Mouse (Mus musculus) CD4-positive, CD25-positive, alpha-beta regulatory T cell, adult 4 months (primary cell): ENCODE results near the gene Rftn2. TPM values are rescaled to one million over a fixed set of nuclear protein-coding genes. Genes with fewer than 3 reads are reported as not detected.
"Not testable (repeated sequence)": the region's sequence is repeated elsewhere in the genome, so short reads cannot be mapped to it uniquely, and the experiment has no call there.

ENCODE experiments used
- ATAC-seq: one replicate; pipeline ENCODE4 v1.8.0; 2017
- polyA plus RNA-seq, 2 experiments: library from polyadenylated mRNA; unstranded; fragments of 100-300 nt; shearing (Covaris generic); gene quantifications; one replicate each; pipeline ENCODE4 v1.2.1; 2017

The Rftn2 gene
- polyA plus RNA-seq, 2 experiments from 2014 or later = 7.7 to 9.1 TPM

DNA sequence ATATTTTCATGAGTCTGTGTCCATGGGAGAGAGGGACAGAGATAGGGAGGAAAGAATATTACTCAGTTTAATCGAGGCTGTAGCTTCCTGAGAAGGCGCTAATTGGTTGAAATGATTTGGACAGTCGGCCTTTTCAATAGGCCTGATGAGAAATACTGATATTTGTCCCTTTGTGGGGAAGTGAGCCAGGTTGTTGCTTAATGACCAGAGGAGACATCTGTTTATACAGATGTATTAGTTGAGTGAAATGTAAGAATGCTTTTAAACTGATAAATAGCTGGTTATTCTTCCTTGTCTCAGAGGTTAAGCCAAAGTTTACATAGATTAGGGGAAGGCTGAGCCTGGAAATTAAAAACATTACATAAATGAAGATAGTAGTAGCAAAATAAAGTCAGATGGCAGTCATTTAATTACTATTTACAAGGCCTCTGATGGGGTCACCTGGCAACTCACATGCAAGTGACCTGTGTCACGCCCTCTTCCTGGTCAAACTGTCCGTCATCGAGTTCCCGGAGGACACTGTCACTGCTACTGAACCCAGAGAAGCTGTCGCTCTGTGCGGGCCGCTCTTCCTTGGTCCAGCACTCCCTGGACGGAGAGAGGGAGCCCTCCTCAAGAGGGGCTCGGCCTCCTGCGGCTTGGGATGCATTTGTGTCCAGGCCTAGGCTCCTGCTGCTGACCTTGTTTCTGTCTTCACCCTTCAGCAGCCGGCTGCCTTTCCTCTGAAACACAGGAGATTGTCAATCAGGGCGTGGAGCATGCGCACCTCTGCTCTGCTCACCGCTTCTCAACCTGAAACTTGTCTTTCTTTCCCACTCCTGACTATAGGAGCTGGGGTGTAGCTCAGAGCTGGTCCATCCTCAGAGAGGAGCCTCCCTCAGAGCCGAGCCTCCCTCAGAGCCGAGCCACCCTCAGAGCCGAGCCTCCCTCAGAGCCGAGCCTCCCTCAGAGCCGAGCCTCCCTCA, 54.9 kb downstream of the Rftn2 start:
- no peak for ATAC-seq

DNA sequence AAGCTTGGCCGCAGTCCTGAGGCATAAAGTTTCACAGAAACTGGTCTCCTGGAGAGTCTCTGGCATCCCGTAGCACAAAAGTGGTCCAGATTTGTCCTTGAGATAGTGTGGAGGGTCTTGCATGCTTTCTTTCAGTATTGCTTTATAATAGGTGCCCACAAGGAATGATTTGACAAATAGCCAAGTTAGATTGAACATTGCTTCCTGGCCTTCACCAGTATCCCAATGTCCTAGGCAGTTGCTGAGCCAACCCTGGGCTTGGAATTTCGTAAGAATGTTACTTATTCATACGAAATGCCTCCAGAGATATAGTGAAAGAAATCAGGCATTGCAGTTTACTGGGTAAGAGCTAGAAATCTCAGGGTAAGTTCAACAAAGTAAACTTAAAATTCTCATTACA, 58.0 kb downstream of the Rftn2 start:
- no peak for ATAC-seq

DNA sequence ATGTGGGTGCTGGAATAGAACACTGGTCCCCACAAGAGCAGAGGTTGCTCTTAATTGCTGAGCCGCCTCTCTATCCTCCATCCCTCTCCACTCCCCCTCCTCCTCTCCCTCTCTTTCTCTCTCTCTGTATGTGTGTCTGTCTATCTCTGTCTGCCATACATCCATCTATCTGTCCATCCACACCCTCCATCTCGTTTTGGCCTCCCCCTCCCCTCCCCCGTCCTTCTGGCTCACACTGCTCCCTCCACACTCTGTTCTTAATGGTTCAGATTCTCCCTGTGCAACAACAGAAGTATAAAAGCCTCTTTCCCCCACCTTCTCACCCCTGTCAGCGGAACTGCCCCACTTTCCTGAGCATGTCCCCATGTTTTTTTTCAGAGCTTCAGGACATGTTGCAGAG, 59.0 kb downstream of the Rftn2 start:
- ATAC-seq = no peak

DNA sequence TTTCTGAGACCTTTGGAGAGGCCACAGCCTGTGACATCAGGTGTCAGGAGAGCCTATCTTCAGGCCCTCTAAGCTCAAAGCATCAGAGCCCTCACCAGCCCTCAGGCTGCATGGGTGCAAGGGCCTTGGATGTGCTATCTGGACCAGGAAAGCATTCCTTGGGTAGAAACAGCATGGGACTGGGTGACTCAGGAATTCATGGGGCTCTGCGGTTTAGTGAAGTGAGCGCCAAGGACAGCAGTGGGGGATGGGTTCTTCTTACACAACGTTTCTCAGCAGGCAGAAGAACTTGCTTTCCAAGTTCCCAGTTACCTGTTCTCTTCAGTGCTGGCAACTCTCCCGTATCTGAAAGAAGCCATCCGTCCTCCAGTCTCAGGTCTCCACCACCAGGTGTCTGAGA, 62.6 kb downstream of the Rftn2 start:
- no peak for ATAC-seq

DNA sequence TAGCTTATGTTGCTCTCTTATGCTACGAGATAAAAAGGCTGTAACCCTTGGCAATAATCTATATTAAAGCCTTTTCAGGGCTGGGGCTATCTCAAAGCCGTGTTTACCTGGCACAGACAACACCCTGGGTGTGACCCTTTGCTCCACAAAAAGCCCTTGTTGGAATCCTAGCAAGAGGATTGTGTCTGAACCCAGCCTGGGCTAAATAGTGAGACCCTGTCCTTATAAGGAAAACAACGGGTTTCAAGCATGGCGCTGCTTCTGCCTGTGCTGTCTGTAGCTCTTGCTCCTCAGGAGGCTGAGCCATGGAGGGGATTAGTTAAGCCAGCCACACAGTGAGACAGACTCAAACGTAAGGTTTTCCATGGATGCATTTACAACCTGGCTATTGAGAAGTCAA, 63.8 kb downstream of the Rftn2 start:
- no peak for ATAC-seq

DNA sequence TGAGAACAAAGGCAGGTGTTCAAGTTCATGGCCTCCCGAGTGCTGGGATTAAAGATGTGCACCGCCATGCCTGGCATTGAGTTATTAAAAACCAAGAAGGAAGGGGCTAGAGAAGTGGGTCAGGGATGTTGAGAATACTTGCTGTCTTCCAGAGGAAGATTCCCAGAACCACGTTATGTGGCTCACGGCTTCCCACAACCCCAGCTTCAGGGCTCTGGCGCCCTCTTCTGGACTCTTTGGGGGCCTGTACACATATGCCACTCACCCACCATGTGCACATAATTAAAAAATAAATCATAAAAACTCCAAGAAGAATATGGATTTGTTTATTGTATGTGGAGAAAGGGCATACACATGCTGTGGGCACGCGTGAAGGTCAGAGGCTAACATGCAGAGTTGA, 64.7 kb downstream of the Rftn2 start:
- ATAC-seq = no peak

DNA sequence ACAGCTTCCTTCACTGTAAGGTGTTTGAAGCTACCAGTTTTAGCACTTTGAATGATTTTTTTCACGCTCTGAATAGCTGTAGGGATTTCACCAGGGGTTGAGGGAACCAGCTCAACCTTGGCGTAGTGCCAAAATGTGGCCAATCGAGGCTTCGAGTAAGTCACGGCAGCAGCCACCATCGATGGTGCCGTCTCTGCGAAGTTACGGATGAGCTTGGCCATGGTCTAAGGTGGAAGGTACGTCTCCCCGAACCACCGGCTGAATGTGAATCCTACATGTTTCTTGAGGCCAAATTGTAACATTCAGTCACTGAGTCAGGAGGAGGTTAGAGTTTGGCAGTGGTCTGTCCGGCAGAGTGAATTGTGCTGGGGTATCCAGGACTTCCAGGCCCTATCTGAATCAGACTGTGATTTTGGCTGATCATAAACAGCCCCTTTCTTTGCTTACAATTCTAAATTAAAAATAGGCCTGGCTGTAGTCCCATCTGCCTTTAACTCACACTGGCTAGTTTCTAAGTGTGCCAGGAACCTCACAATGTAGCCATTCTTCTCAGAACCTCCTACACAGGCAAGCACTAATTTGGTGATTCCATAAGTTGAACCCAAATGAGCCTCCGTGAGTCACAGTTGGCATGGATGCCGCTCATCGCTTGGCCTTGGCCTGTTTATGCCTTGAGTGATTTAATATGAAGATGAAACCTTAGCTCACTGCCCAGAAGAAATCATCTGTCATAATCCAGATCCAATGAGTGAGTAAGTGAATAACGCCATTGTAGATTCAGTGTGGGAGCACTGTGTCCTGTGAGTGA, 65.5 kb downstream of the Rftn2 start:
- ATAC-seq = no peak

DNA sequence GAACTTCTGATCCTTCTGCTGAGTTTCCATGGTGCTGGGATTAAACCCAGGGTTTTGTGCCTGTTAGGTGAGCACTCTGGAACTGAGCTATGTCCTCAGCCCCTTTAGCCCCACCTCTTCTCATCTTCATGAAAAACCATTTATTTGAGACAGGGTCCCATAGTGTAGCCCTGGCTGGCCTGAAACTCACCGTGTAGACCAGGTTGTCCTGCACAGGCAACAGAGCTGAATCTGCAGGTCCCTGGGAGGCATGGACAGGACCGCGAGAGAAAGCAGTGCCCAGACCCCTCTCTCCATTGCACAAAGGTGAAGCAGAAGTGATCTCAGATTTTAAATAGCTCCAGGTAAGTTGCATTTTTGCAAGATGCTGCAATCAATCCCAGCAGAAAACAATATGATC, 66.4 kb downstream of the Rftn2 start:
- ATAC-seq = no peak

DNA sequence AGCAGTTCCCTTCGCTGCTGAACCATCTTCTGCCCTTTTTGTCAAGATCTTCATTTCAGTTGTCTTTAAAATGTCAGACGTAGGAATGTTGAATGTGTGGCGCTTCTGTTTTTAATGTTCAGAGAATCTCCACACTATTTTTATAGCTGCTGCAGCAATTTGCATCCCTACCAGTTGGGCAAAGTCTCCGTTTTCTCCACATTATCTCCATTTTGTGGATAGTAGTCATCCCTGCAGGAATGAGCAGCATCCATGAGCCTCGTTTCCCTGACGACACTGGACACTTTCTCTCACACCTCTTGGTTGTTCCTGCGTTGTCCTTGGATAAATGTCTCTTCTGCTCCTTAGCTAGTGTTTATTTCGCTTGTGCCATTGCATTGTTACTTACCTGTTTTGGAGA, 67.8 kb downstream of the Rftn2 start:
- no peak for ATAC-seq

DNA sequence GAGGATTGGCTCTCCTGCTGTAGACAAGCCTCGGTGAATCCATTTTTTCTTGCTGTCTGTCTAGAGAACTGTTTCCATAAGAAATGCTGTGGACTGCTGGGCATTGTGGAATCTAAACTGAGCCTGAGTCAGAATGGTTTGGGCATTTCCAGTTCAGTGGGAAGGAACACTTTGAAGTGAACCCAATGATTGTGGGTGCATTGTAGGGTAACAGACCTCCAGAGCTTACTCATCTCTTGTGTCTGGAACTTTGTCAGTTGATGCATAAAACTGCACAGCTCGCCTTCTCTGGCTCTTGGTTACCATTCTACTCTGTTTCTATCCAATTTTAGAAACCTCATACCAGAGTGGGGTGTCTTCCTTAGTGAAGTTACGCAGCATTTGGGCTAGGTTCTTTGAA, 68.4 kb downstream of the Rftn2 start:
- no peak for ATAC-seq

DNA sequence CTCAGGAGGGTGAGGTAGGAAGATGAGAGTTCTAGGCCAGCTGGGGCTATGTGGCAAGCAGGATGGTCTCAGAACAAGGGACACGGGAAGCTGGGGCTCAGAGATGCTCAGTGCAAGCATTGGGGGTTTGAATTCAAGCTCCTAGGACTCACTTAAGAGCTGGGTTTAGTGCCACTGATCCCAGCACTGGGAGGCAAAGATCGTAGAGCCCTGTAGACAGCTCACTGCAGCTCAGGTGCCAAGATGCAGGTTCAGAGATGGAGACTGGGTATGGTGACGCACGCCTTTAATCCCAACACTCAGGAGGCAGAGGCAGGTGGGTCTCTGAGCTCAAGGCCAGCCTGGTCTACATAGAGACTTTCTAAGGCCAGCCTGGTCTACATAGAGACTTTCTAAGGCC, 69.3 kb downstream of the Rftn2 start:
- ATAC-seq = no peak

DNA sequence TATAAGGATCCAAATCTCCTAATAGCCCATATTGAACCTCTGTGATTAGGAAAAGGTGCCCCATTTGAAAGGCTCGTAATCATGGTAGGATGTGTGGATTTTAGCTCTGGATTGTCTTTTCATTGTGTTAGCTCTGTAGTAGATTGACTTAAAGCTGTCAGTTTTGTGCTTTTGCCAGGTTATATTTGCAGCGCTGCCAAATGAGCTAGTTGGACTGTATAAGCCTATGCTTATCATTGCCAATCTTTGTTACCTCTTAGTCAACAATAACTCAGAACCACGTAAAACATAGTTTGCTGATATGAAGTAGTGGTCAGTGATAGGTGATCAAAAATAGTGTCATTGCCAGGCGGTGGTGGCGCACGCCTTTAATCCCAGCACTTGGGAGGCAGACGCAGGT, 81.0 kb downstream of the Rftn2 start:
- no peak for ATAC-seq

DNA sequence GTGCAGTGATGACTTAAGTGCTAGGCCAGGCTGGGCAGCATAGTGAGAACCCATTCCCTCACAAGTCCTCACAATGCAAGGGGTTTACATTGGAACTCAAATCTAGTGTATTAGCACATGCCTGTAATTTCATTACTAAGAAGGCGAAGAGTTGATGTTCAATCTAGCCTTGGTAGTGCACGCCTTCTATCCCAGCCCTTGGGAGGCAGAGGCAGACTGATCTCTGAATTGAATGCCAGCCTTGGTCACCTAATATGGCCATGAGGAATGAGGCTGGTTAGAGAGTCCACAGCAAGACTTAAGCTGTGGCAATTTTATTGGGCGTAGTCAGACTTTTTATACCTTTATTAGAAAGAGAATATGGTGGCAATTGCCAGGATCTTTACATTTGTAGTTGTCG, 82.2 kb downstream of the Rftn2 start:
- no peak for ATAC-seq

DNA sequence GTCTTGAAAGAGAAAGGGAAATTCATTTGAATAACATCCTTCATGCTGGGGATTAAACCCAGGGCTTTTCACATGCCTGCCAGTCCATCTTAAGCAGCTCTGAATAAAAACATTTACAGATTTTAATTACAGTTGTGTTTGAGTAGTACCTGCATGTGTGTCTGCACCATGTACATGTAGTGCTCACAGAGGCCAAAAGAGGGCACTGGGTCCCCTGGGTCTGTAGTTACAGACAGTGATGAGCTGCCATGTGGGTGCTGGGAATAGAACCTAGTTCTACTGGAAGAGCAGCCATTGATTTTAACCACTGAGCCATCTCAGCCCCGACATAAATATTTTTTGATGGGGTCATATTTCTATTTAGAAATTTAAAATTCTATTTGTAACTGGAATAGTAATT, 90.7 kb downstream of the Rftn2 start:
- no peak for ATAC-seq

DNA sequence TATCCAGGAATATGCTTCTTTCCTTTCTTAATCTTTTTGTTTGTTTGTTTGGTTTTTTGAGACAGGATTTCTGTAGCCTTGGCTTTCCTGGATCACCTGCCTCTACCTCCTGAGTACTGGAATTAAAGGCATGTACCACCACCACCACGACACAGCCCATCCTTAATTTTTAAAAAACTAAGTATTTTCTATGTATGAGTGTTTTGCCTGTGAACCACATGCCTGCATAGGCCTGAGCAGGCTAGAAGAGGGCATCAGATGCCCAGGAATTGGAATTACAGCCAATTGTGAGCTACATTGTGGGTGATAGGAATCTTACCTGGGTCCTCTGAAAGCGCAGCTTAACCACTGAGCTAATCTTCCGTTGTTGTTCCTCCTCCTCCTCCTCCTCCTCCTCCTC, 92.3 kb downstream of the Rftn2 start:
- ATAC-seq = no peak

DNA sequence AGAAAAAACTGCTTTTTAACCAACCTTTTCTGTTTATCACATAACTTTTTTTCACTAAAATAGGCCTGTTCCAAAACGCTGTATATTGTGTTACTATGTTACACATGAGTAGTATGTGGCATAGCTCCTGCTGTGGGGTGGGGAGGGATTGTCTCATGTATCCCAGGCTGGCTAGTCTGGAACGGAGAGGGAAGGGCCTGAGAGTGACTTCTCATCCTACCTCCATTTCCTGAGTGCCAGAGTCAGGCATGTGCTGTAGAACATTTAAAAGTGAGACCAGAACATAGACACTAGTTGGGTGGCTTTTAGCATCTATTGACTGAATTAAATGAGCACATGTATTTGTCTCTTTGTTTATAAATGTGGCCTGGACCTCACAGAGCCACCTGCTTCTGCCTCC, 93.4 kb downstream of the Rftn2 start:
- no peak for ATAC-seq

DNA sequence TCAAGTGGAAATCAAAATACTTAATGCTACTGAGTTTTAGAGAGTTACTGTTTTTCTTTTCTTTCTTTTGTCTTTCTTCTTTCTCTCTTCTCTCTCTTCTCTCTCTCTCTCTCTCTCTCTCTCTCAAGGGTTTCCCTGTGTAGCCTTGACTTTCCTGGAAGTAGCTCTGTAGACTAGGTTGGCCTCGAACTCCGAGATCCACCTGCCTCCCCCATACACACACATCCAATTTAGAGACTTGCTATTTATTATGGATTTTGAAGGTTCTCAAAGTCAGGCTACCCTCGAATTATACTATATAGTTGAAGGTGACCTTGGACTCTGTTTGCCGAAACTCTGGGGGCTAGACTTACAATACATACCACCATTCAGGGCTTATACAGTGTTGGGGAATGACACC, 94.3 kb downstream of the Rftn2 start:
- no peak for ATAC-seq

DNA sequence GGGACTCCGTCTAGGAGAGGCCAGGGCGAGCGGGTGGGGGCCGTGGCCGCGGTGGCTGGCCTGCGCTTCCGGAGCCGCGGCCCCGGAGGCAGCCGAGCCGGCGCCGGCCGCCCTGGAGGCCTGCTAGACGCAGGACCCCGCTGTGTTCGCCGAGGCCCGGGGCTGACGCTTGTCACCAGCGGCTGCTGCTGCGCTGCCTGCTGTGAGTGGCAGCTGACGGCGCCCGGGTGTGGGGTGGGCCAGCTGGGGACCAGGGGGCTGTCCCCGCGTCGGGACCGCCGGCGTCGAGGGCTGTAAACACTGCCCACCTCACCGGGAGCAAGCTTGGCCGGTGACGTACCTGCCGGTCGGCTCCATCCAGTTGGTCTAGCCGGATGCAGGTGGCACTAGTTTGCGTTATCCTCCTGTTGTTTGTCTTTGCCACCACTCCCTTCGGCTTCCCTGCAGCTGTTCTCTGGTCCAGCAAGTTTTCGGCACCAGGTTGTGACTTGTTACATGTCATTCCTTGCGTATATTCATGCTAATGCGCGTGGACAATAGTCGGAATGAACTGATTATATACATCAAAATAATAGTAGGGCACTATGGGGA, 95.1 kb downstream of the Rftn2 start:
- ATAC-seq = peak; percentile 35

DNA sequence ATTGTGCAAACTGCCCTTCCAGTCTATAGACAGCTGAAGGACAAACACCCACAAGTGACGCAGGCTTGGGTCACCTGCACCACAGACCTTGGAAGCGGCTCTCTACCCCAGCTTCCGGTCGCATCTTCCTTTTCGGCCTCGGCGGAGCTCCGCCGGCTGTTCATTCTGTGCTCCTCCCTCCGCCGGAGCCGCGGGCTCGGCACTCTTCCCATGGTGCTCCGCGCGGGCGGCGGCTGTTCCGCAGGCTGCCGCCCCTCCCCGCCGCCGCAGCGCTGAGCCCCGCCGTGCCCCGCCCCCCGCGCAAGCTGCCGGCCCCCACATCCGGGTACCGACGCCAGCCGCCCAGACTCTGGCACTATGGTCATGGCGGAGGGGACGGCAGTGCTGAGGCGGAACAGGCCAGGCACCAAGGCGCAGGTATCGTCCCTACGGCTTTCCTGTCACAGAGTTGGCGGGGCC, 95.6 kb downstream of the Rftn2 start, which contains the start of gene Mob4:
Gene Mob4, plus strand, starts transcription at position 289 of the 459 bp plus-strand sequence.
- ATAC-seq = peak; percentile 87

DNA sequence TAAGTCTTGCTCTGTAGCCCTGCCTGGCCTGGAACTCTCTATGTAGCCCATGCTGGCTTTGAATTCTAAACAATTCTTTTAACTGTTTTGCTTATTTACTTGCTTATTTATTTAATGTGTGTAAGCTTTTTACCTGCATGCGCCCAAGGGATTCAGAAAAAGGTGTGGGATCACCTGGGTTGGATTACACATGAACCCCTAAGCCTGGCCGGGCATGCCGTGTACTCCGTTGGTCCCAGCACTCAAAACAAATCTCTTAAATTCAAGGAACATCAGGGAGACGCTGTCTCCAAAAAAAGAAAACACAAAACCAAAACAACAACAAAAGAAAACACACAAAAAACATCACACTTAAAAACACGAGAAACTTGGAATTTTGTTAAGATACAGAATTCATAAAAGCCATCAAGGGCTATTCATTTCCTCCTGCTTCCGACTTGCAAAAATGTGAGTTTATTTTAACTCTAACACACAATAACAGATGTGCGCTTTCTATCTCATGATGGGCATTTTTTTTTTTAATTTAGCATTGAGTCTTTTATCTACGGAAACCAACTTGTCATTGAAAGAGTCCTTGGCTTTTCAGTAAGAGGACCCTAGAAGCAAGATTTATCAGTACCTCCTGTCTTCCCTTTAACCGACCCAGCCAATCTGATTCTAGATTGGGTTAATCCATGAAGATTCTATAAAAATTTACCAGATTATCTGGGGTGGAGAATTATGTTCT, 96.2 kb downstream of the Rftn2 start:
- no peak for ATAC-seq

DNA sequence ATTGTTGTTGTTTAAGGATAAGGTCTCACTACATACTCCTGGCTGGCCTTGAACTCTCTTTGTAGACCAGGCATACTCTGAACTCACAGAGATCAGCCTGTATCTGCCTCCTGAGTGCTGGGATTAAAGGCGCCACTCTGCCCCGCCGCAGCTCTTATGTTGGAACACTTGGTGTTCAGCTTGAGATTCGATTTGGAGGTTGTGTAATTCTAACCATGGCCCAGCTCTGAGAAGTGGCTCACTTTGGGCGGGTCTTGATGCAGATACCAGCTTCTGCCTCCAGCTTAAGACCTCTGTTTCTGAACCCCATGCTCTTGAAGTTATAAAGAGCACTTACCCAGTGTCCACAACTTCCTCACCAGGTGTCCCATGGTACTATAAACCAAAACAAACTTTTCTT, 96.9 kb downstream of the Rftn2 start:
- ATAC-seq = no peak

DNA sequence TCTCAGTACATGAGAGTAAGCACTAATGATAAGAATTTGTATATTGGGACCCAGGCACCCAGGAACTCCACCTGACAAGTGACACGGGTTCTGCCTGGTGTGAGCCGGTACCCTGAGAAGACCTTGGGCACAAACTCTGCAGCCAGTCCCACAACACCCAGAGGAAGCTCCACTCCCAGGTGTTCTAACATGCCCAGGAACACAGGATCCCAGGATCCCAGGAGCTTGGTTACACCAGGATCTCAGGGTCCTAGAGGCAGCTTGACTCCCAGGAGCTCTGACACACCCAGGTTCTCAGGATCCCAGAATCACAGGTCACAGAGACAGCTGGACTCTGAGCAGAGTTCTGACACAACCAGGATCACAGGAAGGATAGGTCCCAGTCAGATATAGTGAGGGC, 102.4 kb downstream of the Rftn2 start:
- not testable (repeated sequence) for ATAC-seq

DNA sequence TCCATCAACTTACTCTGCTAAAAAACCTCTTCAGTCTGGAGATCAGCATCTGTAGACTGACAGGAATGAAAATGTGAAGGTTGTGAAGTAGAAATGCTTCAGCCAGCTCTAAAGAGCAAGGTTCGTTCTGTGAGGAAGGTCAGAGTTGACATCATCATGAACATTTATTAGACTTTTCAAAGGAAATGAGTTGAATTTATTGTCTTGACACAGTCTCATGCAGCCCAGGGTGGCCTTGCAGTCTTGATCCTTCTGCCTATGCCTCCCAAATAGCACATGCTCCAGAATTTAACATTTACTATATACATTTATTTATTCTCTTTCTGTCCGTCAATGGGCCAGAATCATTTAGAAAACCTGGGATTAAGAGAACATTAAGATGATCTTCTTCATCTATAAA, 103.0 kb downstream of the Rftn2 start:
- ATAC-seq = no peak
